Comparison of ENCODE assay signal across 24 mouse cellular contexts in the genomic region with DNA sequence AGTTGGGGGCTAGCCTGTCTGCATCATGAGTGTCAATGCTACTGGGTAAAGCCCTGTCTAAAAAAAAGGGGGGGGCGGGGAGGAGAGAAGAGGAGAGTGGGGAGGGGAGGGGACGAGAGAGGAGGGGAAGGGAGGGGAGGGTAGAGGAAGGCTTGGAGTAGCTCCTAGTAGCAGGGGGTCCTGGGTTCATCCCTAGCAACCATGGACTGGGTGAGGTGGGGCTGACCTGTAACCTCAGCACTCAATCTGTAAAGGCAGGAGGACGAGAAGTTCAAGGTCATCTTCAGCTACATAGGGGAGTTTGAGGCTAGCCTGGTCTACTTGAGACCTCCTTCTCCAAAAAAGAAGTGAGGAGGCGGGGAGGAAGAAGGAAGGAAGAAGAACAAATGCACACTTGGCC. TPM values are rescaled to one million over a fixed set of nuclear protein-coding genes. Genes with fewer than 3 reads are reported as not detected.
"Had no signal": no experiment of that assay in that cellular context is flagged by ENCODE, and none has a peak within 500 bp of the region (broad histone marks: within the 10 kb centered on the region; RNA-seq: fewer than 3 reads in every experiment).

No protein-coding gene starts in this region.

- DNase-seq: kidney, adult 18-20 months; kidney, adult 9 months; kidney, postnatal 14 days; kidney, postnatal 4 days; layer of hippocampus, adult 9-11 months; layer of hippocampus, postnatal 36 days; left cerebral cortex, postnatal 4 days; lung, adult 18-20 months; lung, postnatal 10 days; lung, postnatal 36 days; midbrain, embryonic 14.5 days; right cerebral cortex, adult 18-20 months; right cerebral cortex, postnatal 14 days; right cerebral cortex, postnatal 4 days; thymus, adult 2 months; thymus, postnatal 14 days; thymus, postnatal 4 days had no signal

- H3K36me3 ChIP-seq: limb, embryonic 15.5 days; liver, embryonic 15.5 days; lung, embryonic 15.5 days; midbrain, embryonic 10.5 days had no signal

- H3K27ac ChIP-seq: limb, embryonic 15.5 days; liver, embryonic 15.5 days; lung, embryonic 15.5 days; midbrain, embryonic 10.5 days; stomach, postnatal 0 days had no signal

- H3K9ac ChIP-seq: limb, embryonic 15.5 days; liver, embryonic 15.5 days; lung, embryonic 15.5 days had no signal

- H3K4me2 ChIP-seq: limb, embryonic 15.5 days; liver, embryonic 11.5 days; liver, embryonic 15.5 days; lung, embryonic 15.5 days had no signal

- H3K4me1 ChIP-seq: liver, embryonic 15.5 days had no signal

- H3K4me3 ChIP-seq: limb, embryonic 15.5 days; liver, embryonic 15.5 days; lung, embryonic 15.5 days; megakaryocyte, embryonic 14.5 days; midbrain, embryonic 10.5 days had no signal

- H3K9me3 ChIP-seq: limb, embryonic 15.5 days; liver, embryonic 15.5 days; lung, embryonic 15.5 days; megakaryocyte, embryonic 14.5 days; midbrain, embryonic 10.5 days had no signal

- H3K27me3 ChIP-seq: limb, embryonic 15.5 days had no signal

RNA-seq across cellular contexts. Expression of gene Prrx2, which starts 27.3 kb away (rescaled TPM):
- polyA plus RNA-seq: liver, embryonic 15.5 days had no signal

RNA-seq across cellular contexts. Expression of gene 1700001O22Rik, which starts 58.6 kb away (rescaled TPM):
- polyA plus RNA-seq: liver, embryonic 15.5 days had no signal
